Mouse (Mus musculus) monocyte, adult 2 months (primary cell): ENCODE measurements around the gene Rnf216.
A peak's percentile ranks its signal among the peaks of the same experiment; 100 is the strongest.

Source experiments
- DNase-seq, 2 experiments: peaks; one replicate each; pipeline ENCODE4 v3.0.0; 2022; ENCODE audit warnings: low spot score in 2 of 2, low read depth in 1 of 2

The Rnf216 gene

DNA sequence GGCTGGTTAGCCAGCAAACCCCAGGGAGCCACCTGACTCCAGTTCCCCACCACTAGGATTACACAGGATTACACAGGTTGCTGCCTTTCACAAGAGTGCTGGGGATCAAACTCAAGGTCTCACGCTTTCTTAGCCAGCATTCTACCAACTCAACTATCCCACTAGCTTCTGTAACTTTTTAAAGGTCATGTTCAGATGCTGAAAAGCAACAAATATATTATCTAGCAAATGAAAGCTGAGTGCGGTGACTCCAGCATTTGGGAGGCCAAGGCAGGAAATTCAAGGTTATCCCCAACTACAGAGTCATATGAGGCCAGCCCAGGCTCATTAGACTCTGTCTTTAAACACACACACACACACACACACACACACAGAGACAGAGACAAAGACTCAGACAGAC, 9.6 kb downstream of the Rnf216 start:
- no peak for DNase-seq

- DNase-seq: no peak
Measured at GRCm38 (mm10) chr5:143101626-143102025, 11.2 kb downstream of the Rnf216 start.

DNA sequence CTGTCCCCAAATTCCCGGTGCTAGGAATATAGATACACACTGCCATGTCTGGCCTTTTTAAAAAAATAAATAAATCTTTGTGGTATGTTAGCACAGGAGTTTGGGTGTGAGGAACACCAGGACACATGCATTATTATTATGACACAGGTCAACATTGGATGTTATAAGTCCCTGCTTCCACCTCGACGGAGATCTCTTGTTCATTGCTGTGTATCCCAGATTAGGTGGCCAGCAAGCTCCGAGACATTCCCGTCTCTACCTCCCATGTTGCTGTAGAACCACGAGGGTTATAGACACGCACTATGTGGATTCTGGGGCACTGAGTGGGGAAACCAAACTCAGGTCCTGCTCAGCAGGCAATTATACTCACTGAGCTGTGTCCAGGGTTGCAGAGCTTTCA, 17.5 kb downstream of the Rnf216 start:
- no peak for DNase-seq

DNA sequence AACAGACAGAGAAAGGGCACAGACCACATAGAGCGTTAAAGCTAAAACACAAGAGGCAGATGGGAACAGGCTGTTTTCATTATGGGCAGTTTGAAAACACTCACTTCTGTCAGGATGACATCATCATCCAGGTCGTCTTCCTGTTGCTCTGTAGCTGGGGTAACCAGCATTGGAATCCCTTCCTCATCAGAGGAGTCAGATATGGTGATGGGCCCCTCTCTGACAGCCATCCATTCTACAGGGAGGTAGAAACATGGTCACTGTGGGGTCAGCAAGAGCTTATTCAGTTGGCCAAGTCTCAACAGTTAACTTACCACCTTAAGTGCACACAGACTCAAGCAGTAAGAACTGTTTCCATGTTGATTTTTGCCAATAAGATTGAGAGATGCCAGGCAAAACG, 19.9 kb downstream of the Rnf216 start:
- no peak for DNase-seq

- no peak for DNase-seq
Measured at GRCm38 (mm10) chr5:143084898-143085297, 27.9 kb downstream of the Rnf216 start.

DNA sequence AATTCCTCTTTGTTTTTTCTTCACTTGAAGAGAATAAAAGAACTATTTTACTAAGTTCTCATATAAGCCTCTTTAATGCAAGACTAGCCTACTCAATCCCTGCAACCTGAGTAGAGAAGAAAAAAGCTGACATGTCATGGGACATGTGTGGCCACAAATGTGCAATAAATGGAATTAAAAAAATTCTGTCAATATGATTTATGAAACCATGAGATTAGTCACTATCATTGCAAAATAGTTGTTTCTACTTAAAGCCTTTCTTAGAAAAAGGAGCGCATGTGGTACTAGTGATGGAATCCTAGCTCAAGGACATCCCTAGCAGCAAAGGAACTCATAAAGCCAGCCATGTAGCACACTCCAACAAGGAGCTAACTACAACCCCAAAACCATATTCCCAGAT, 33.0 kb downstream of the Rnf216 start:
- DNase-seq: no peak

- no peak for DNase-seq
Measured at GRCm38 (mm10) chr5:143076603-143077143, 36.1 kb downstream of the Rnf216 start.

- no peak for DNase-seq
Measured at GRCm38 (mm10) chr5:143075987-143076386, 36.8 kb downstream of the Rnf216 start.

DNA sequence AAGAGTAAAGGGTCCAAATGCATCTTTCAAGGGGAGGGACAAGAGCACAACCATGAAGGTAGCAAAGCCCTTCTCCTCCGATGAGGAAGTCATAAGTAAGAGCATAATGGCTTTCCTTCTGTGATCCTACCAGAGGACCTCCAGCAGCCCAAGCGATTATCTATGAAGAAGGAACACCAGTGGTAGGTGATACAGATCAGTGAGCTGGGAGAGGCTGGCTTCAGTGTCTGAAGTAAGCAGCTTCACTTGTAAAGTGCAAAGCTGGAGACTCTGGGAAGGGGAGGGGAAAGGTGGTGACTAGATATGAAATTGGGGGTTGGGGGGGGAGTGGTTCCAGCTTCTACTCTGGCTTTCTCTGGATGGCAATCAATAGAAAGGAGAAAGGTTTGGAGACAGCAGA, 43.7 kb downstream of the Rnf216 start:
- DNase-seq: no peak

DNA sequence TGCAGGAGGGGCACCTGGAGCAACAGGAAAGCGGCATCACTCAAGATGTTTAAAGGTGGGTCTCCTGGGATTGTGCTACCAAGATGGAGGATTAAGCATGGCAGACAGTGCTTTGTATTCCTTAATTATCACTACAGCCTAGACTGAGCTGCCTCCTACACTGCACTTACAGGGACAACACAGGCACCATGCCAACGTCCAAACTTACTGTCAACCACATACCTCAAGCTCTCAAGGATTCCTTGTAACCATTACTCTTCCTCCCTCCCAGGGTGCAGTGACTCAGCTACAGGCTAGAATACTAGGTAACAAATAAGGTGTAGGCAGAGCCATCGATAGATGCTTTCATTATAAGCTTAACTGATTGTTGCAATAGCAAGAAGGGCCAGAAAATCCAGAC, 44.4 kb downstream of the Rnf216 start:
- DNase-seq: no peak

DNA sequence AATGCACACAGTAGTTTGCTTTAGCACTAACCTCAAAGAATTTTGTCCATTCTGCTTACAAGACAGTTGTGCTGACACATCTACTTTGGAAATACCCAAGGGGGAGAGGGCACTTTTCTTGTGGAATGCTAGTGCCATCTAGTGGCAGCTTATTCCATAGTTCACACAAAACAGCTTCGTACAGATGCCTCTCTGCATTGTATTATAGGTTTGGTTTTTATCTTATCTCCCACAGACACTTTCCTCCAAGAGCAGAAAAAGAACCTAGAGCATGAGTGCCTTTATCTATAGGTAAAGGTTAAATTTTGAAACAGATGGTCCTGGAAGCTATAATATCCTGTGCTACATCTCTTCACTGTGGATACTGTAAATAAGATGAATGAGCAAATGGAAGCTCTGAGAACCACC, 46.2 kb downstream of the Rnf216 start:
- peak in 1 of 2 experiments; percentile 39 for DNase-seq

DNA sequence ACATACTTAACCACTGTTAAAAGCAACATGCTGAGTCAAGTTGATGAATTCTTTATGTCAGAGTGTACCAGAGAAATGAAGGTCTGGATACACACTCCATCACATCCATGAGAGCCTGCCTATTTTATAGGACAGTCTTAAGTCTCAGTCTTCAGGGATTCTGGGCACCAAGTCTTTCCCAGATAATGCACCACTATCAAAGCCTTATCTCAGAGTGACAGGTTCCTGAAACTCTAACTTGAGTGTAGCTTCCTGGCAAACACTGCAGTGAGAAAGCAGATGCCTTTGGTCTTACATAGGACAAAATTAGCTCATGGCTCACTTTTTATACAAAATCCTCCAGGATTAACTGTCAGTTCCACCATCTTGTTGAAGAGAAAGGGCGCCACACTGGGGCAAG, 46.7 kb downstream of the Rnf216 start:
- no peak for DNase-seq

GRCm38 (mm10) chr5:143065230-143065629, 47.6 kb downstream of the Rnf216 start:
- no peak for DNase-seq

DNA sequence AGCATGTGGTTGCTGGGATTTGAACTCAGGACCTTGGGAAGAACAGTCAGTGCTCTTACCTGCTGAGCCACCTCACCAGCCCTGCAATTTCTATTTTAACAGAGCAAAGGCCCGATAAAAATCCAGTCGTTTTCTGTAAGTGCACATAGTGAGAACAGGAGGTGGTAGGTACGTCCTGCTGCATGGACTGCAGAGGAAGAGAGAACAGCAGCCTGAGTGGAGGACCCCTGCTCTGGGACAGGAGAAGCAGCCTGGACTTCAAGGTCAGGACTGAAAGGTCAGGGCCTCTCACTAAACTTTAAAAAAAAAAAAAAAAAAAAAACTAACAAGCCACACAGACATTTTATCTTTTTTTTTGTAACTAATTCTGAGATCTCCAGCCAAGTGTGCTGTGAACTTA, 50.5 kb downstream of the Rnf216 start:
- no peak for DNase-seq

GRCm38 (mm10) chr5:143061511-143061910, 51.3 kb downstream of the Rnf216 start:
- no peak for DNase-seq

- no peak for DNase-seq
Measured at GRCm38 (mm10) chr5:143060774-143061385, 51.9 kb downstream of the Rnf216 start.

- no peak for DNase-seq
Measured at GRCm38 (mm10) chr5:143059958-143060357, 52.8 kb downstream of the Rnf216 start.

GRCm38 (mm10) chr5:143059182-143059581, 53.6 kb downstream of the Rnf216 start:
- DNase-seq: no peak

DNA sequence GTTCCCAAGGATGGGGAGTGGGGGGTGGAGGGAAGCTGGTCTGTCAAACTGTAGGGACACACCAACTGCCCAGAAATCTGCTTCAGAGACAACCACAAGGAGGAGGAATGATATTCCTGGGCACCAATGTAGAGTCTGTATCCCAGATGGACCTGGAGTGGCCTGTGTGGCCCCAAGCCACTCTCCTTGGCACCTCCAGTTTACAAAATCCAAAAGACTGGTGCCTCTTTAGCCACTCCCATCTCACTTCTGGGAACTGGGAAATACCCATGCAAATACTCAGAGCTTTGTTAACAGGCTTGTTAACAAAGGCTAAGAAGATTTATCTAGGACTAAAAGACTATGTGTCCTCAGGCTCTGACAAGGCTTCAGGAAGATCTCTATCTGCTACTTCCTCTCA, 54.1 kb downstream of the Rnf216 start:
- no peak for DNase-seq

DNA sequence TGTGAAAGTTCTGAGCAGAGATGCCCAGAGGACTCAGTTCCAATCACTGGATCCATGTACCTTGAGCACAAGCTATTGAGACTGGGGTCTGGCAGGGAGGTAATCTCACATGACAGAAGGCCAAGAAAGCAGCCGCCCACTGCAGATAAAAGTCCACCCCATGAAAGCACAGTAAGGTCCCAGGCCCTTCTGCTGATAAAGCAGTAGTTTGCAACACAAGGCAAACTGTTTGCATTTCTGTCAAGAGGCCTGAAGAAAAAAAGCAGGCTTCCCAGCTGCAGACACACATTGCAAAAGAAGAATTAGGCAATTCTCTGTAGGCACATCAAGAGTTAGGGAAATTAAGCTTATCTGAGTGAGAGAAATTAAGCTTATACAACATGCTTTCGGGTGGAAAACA, 54.6 kb downstream of the Rnf216 start:
- DNase-seq: no peak

DNA sequence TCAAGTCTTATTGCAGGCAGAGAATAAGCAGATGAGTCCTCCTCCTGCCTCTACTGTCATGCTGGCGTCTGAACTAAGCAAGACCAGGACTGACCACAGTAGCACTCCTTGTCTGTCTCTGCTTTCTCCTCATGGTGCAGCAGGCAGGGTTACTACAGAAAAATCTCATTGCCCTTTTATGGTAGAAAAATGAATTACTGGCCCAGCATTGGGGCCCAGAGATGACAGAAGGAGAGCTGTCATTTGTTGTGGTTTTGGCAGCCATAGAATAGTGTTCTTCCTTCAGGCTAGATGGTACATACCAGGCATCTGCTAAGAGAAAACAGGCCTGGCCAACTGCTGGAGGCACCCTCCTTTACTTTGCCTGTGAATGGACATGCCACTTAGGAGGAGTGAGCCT, 55.0 kb downstream of the Rnf216 start:
- no peak for DNase-seq

DNA sequence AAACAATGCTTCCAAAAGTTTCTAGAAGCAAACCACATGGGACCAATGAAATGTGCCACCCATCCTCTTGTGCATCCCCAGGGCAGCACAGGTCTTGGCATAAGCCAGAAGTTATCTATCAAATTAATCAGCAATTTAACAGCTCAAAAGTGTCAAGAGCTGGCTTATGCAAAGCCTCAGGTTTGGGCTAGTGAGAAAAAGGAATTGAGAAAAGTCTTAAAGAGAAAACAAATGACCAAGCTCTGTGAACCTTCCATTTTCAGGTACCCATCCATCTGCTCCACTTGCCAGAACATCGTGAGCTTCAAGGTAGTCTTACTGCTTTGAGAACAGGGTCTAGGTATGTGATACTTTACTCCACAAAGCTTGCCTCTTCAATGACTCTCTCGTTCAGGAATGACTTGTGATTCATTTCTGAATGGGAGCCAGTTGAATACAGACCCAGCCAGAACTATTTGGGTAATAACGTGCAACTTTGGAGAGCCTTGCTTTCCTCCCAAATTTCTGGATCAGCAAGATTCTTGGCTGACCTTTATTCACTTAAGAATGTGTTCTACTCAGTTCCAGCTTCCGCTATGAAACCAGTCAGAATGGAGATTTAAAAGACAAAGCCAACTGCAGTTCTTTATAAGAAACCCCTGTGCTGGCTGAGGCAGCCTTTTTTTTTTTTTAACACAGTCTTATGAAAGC, 56.5 kb downstream of the Rnf216 start:
- no peak for DNase-seq
